Mouse (Mus musculus) liver, embryonic 16.5 days (tissue): Measurements from ENCODE around the gene Prdm12. TPM values are rescaled to one million over a fixed set of nuclear protein-coding genes. Genes with fewer than 3 reads are reported as not detected.

Experiments
- ATAC-seq: fragments of 200-750 bp; cut with Nextera tagmentation; 2 replicates; pipeline ENCODE4 v1.8.0; 2017; ENCODE audit warnings: low read depth, mild to moderate bottlenecking, moderate number of reproducible peaks, moderate library complexity
- H3K27ac ChIP-seq: fragments of 300-500 bp; sonication (generic); 2 replicates; pipeline ENCODE4 v1.5.1; 2014; ENCODE audit warnings: mild to moderate bottlenecking, low read length
- H3K27me3 ChIP-seq: fragments of 300-500 bp; sonication (generic); 2 replicates; pipeline ENCODE4 v1.6.1; 2014; ENCODE audit warnings: low read depth, low read length, mixed read lengths; ENCODE audit not compliant: control insufficient read depth, insufficient read depth
- H3K36me3 ChIP-seq: fragments of 300-500 bp; sonication (generic); 2 replicates; pipeline ENCODE4 v1.6.1; 2014; ENCODE audit warnings: mild to moderate bottlenecking; ENCODE audit not compliant: control insufficient read depth, insufficient read depth
- H3K4me1 ChIP-seq: fragments of 300-500 bp; sonication (generic); 2 replicates; pipeline ENCODE4 v1.6.1; 2014; ENCODE audit warnings: low read depth, low read length, mixed read lengths; ENCODE audit not compliant: control insufficient read depth
- H3K4me2 ChIP-seq: fragments of 300-500 bp; sonication (generic); 2 replicates; pipeline ENCODE4 v1.6.1; 2014; ENCODE audit warnings: low read depth, low read length, mixed read lengths
- H3K4me3 ChIP-seq: fragments of 300-500 bp; sonication (generic); 2 replicates; pipeline ENCODE4 v1.5.1; 2014; ENCODE audit warnings: low read depth, mild to moderate bottlenecking, low read length
- H3K9ac ChIP-seq: fragments of 300-500 bp; sonication (generic); 2 replicates; pipeline ENCODE4 v1.6.1; 2014; ENCODE audit warnings: low read depth, low read length
- H3K9me3 ChIP-seq: fragments of 300-500 bp; sonication (generic); replicated peaks from 2 replicates; pipeline ENCODE4 v1.6.1; 2016; ENCODE audit warnings: low read length; ENCODE audit not compliant: control insufficient read depth
- WGBS: fragments of 180-500 bp; shearing (Covaris S2); extraction: QIAGEN DNeasy Blood & Tissue Kit; methylation state at CpG from one replicate; pipeline ENCODE4 v1.1.7; 2014; ENCODE audit not compliant: insufficient replicate concordance; 5-methylcytosine and 5-hydroxymethylcytosine counted together
- polyA plus RNA-seq: library from polyadenylated mRNA; unstranded; fragments of >200 nt; fragmentation: Nextera tagmentation; extraction: Ambion mirVana; gene quantifications from 2 replicates; pipeline ENCODE4 v1.2.1, GENCODE M21; 2015

Prdm12 gene
- polyA plus RNA-seq, 1 experiment from 2014 or later = not detected

GRCm38 (mm10) chr2:31638581-31639465, 1.0 kb upstream of the Prdm12 start:
- peaks cover 2% of the 10 kb centered on the region; the same call in 1 of the 2 replicates for H3K4me1 ChIP-seq
- no peak overlapping the region for H3K4me3 ChIP-seq
- H3K27me3 ChIP-seq = peaks cover 100% of the 10 kb centered on the region
- H3K9ac ChIP-seq = no peak overlapping the region
- H3K4me2 ChIP-seq = no peak overlapping the region
- 1% methylated on average over 32 of the region's 34 CpGs for WGBS
- no peaks in the 10 kb centered on the region for H3K36me3 ChIP-seq
- H3K27ac ChIP-seq = no peak overlapping the region
- no peak for ATAC-seq
- no peaks in the 10 kb centered on the region for H3K9me3 ChIP-seq

- H3K9ac ChIP-seq = no peak overlapping the region
- ATAC-seq = no peak
- no peak overlapping the region for H3K27ac ChIP-seq
- H3K27me3 ChIP-seq = peaks cover 98% of the 10 kb centered on the region
- no peaks in the 10 kb centered on the region for H3K9me3 ChIP-seq
- peaks cover 2% of the 10 kb centered on the region; the same call in 1 of the 2 replicates for H3K4me1 ChIP-seq
- 2% methylated on average over 13 of the region's 13 CpGs for WGBS
- no peaks in the 10 kb centered on the region for H3K36me3 ChIP-seq
- no peak overlapping the region for H3K4me3 ChIP-seq
- no peak overlapping the region for H3K4me2 ChIP-seq
Measured at GRCm38 (mm10) chr2:31639466-31639760, 424 bp upstream of the Prdm12 start.

GRCm38 (mm10) chr2:31640609-31641507, 1.0 kb downstream of the Prdm12 start:
- Histone ChIP-seq H3K4me3 (no peak overlapping the region), H3K27ac (no peak overlapping the region)
- ATAC-seq = no peak

GRCm38 (mm10) chr2:31641508-31641830, 1.6 kb downstream of the Prdm12 start:
- Histone ChIP-seq H3K9me3 (no peaks in the 10 kb centered on the region), H3K36me3 (no peaks in the 10 kb centered on the region), H3K4me2 (no peak overlapping the region), H3K27me3 (peaks cover 94% of the 10 kb centered on the region), H3K4me3 (no peak overlapping the region), H3K27ac (no peak overlapping the region), H3K9ac (no peak overlapping the region), H3K4me1 (peaks cover 2% of the 10 kb centered on the region; the same call in 1 of the 2 replicates)
- WGBS = 3% methylated on average over 11 of the region's 11 CpGs
- no peak for ATAC-seq

More at GRCm38 (mm10) chr2:31640609-31641507, 1.0 kb downstream of the Prdm12 start:
- H3K9ac ChIP-seq = no peak overlapping the region
- H3K36me3 ChIP-seq = no peaks in the 10 kb centered on the region
- WGBS = 1% methylated on average over 48 of the region's 48 CpGs
- H3K4me1 ChIP-seq = peaks cover 2% of the 10 kb centered on the region; the same call in 1 of the 2 replicates
- H3K9me3 ChIP-seq = no peaks in the 10 kb centered on the region
- peaks cover 94% of the 10 kb centered on the region for H3K27me3 ChIP-seq
- H3K4me2 ChIP-seq = no peak overlapping the region

- Histone ChIP-seq H3K9me3 (no peaks in the 10 kb centered on the region), H3K27me3 (peaks cover 93% of the 10 kb centered on the region), H3K36me3 (no peaks in the 10 kb centered on the region), H3K4me1 (no peaks in the 10 kb centered on the region), H3K27ac (no peak overlapping the region), H3K4me3 (no peak overlapping the region), H3K9ac (no peak overlapping the region), H3K4me2 (no peak overlapping the region)
- no peak for ATAC-seq
- 3% methylated on average over 18 of the region's 18 CpGs for WGBS
Measured at GRCm38 (mm10) chr2:31641929-31642328, 2.1 kb downstream of the Prdm12 start.

GRCm38 (mm10) chr2:31653971-31654853, 14.4 kb downstream of the Prdm12 start:
- no peak for ATAC-seq
- no peaks in the 10 kb centered on the region for H3K36me3 ChIP-seq
- H3K4me1 ChIP-seq = no peaks in the 10 kb centered on the region; the same call in 1 of the 2 replicates
- peak overlapping the region; percentile 66 for H3K4me2 ChIP-seq
- H3K9me3 ChIP-seq = no peaks in the 10 kb centered on the region; the same call in 1 of the 2 replicates
- H3K27ac ChIP-seq = no peak overlapping the region
- H3K27me3 ChIP-seq = peaks cover 66% of the 10 kb centered on the region
- H3K9ac ChIP-seq = no peak overlapping the region
- peak overlapping the region; percentile 48 for H3K4me3 ChIP-seq
- 1% methylated on average over 95 of the region's 109 CpGs for WGBS

- Histone ChIP-seq H3K36me3 (no peaks in the 10 kb centered on the region), H3K4me3 (no peak overlapping the region), H3K27ac (no peak overlapping the region), H3K27me3 (peaks cover 63% of the 10 kb centered on the region), H3K4me2 (no peak overlapping the region), H3K4me1 (no peaks in the 10 kb centered on the region; the same call in 1 of the 2 replicates), H3K9ac (no peak overlapping the region), H3K9me3 (no peaks in the 10 kb centered on the region; the same call in 1 of the 2 replicates)
- 5% methylated on average over 22 of the region's 22 CpGs for WGBS
- no peak for ATAC-seq
Measured at GRCm38 (mm10) chr2:31654854-31655559, 15.2 kb downstream of the Prdm12 start.

- no peak overlapping the region for H3K4me3 ChIP-seq
- H3K9ac ChIP-seq = no peak overlapping the region
- peaks cover 54% of the 10 kb centered on the region for H3K27me3 ChIP-seq
- no peaks in the 10 kb centered on the region; the same call in 1 of the 2 replicates for H3K9me3 ChIP-seq
- H3K4me2 ChIP-seq = no peak overlapping the region
- H3K4me1 ChIP-seq = no peaks in the 10 kb centered on the region; the same call in 1 of the 2 replicates
- no peaks in the 10 kb centered on the region for H3K36me3 ChIP-seq
- ATAC-seq = no peak
- 69% methylated on average over 7 of the region's 7 CpGs for WGBS
- no peak overlapping the region for H3K27ac ChIP-seq
Measured at GRCm38 (mm10) chr2:31656374-31656773, 16.5 kb downstream of the Prdm12 start.
